Mouse (Mus musculus) kidney, adult 18-20 months (tissue): ENCODE data around the gene Sptan1.

Experiments
- DNase-seq: peaks from one replicate; pipeline ENCODE4 v3.0.0; 2021

The Sptan1 gene

GRCm38 (mm10) chr2:29965250-29965843 lies at the start of gene Sptan1:
Gene Sptan1 (plus strand): TSS chr2:29965560.
- DNase-seq: peak; percentile 95

- no peak for DNase-seq
Observed at GRCm38 (mm10) chr2:29917621-29918020, 47.7 kb upstream of the Sptan1 start.

- DNase-seq: peak; percentile 68
Observed at GRCm38 (mm10) chr2:29922011-29922410, 43.3 kb upstream of the Sptan1 start.

- DNase-seq: peak; percentile 63
Observed at GRCm38 (mm10) chr2:29926542-29926941, 38.8 kb upstream of the Sptan1 start.

GRCm38 (mm10) chr2:29930506-29930905 lies 34.9 kb upstream of the Sptan1 start:
- DNase-seq: no peak

- no peak for DNase-seq
Observed at GRCm38 (mm10) chr2:29931194-29931593, 34.2 kb upstream of the Sptan1 start.

GRCm38 (mm10) chr2:29934906-29935599 lies 30.3 kb upstream of the Sptan1 start, which contains the start of gene Gle1:
Gene Gle1 (plus strand): TSS chr2:29935426.
- DNase-seq: peak; percentile 98

- DNase-seq: no peak
Observed at GRCm38 (mm10) chr2:29940073-29940472, 25.3 kb upstream of the Sptan1 start.

GRCm38 (mm10) chr2:29940826-29941225 lies 24.5 kb upstream of the Sptan1 start:
- no peak for DNase-seq

GRCm38 (mm10) chr2:29944723-29945122 lies 20.6 kb upstream of the Sptan1 start:
- DNase-seq: peak; percentile 72

- no peak for DNase-seq
Observed at GRCm38 (mm10) chr2:29948896-29949295, 16.5 kb upstream of the Sptan1 start.

GRCm38 (mm10) chr2:29961246-29961645 lies 4.1 kb upstream of the Sptan1 start:
- DNase-seq: no peak

- DNase-seq: peak; percentile 65
Observed at GRCm38 (mm10) chr2:29964354-29965249, 758 bp upstream of the Sptan1 start.

GRCm38 (mm10) chr2:29965906-29966305 lies 546 bp downstream of the Sptan1 start:
- DNase-seq: peak; percentile 47

GRCm38 (mm10) chr2:29966826-29967225 lies 1.5 kb downstream of the Sptan1 start:
- DNase-seq: no peak

GRCm38 (mm10) chr2:29967768-29968167 lies 2.4 kb downstream of the Sptan1 start:
- DNase-seq: no peak

- no peak for DNase-seq
Observed at GRCm38 (mm10) chr2:29968638-29969037, 3.3 kb downstream of the Sptan1 start.

GRCm38 (mm10) chr2:29971838-29972635 lies 6.7 kb downstream of the Sptan1 start:
- peak; percentile 85 for DNase-seq

- DNase-seq: no peak
Observed at GRCm38 (mm10) chr2:29973525-29973924, 8.2 kb downstream of the Sptan1 start.

GRCm38 (mm10) chr2:29977307-29977706 lies 11.9 kb downstream of the Sptan1 start:
- no peak for DNase-seq

GRCm38 (mm10) chr2:29980661-29981060 lies 15.3 kb downstream of the Sptan1 start:
- DNase-seq: no peak

GRCm38 (mm10) chr2:29991962-29992361 lies 26.6 kb downstream of the Sptan1 start:
- DNase-seq: no peak

GRCm38 (mm10) chr2:30009101-30009500 lies 43.7 kb downstream of the Sptan1 start:
- DNase-seq: no peak
